Mouse (Mus musculus) embryonic facial prominence, embryonic 14.5 days (tissue): ENCODE measurements around the gene Sos1. TPM values are rescaled to one million over a fixed set of nuclear protein-coding genes. Genes with fewer than 3 reads are reported as not detected.
A peak's percentile ranks its signal among the peaks of the same experiment; 100 is the strongest.

Experiments
- ATAC-seq: fragments of 200-750 bp; cut with Nextera tagmentation; 2 replicates; pipeline ENCODE4 v1.8.0; 2017; ENCODE audit warnings: low read depth, moderate number of reproducible peaks, moderate TSS enrichment
- DNase-seq: peaks from one replicate; pipeline ENCODE4 v3.0.0-alpha.2; 2015; ENCODE audit warnings: low spot score
- H3K27ac ChIP-seq: fragments of 300-500 bp; sonication (generic); replicated peaks from 2 replicates; pipeline ENCODE4 v1.5.1; 2014; ENCODE audit warnings: low read depth, mild to moderate bottlenecking, low read length, moderate library complexity
- H3K27me3 ChIP-seq: fragments of 300-500 bp; sonication (generic); replicated peaks from 2 replicates; pipeline ENCODE4 v1.6.1; 2014; ENCODE audit warnings: low read length; ENCODE audit not compliant: control insufficient read depth, insufficient read depth
- H3K36me3 ChIP-seq: fragments of 300-500 bp; sonication (generic); 2 replicates; pipeline ENCODE4 v1.6.1; 2014; ENCODE audit warnings: low read length, mixed read lengths; ENCODE audit not compliant: control insufficient read depth, insufficient read depth
- H3K4me1 ChIP-seq: fragments of 300-500 bp; sonication (generic); 2 replicates; pipeline ENCODE4 v1.6.1; 2014; ENCODE audit warnings: antibody characterized with exemption, low read length; ENCODE audit not compliant: control insufficient read depth, insufficient read depth
- H3K4me2 ChIP-seq: fragments of 300-500 bp; sonication (generic); 2 replicates; pipeline ENCODE4 v1.6.1; 2014; ENCODE audit warnings: low read depth, mild to moderate bottlenecking, low read length, moderate library complexity, mixed read lengths
- H3K4me3 ChIP-seq: fragments of 300-500 bp; sonication (generic); 2 replicates; pipeline ENCODE4 v1.5.1; 2014; ENCODE audit warnings: low read depth, mild to moderate bottlenecking, low read length
- H3K9ac ChIP-seq: fragments of 300-500 bp; sonication (generic); 2 replicates; pipeline ENCODE4 v1.6.1; 2014; ENCODE audit warnings: low read depth, mild to moderate bottlenecking, low read length, moderate library complexity, mixed read lengths
- H3K9me3 ChIP-seq: fragments of 300-500 bp; sonication (generic); 2 replicates; pipeline ENCODE4 v1.6.1; 2016; ENCODE audit warnings: low read length; ENCODE audit not compliant: control insufficient read depth
- WGBS: fragments of 180-500 bp; shearing (Covaris S2); extraction: QIAGEN DNeasy Blood & Tissue Kit; methylation state at CpG from one replicate; pipeline ENCODE4 v1.1.7; 2014; 5-methylcytosine and 5-hydroxymethylcytosine counted together
- polyA plus RNA-seq: library from polyadenylated mRNA; unstranded; fragments of >200 nt; fragmentation: Nextera tagmentation; extraction: Ambion mirVana; gene quantifications from 2 replicates; pipeline ENCODE4 v1.2.1, GENCODE M21; 2014

Sos1 gene
- polyA plus RNA-seq, 1 experiment from 2014 or later: 8.3 TPM

DNA sequence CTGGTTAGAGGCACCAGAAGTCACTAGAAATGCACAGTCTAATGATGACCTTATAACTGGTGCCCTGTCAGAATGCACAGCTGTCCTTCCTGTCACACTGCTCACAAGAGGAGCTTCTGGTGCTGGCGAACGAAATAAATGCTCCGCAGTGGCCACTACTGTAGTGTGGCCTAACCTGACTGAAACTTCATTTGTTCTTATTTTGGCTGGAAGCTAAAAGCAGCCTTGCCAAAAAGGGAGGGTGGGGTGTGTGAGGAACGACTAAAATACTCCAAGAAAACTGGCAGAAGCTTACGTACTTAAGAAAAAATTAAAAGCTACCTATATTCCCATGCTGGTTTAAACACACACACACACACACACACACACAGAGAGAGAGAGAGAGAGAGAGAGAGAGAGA lies 53.4 kb downstream of the Sos1 start:
- no peak overlapping the region for H3K4me2 ChIP-seq
- 75% methylated on average over 5 of the region's 5 CpGs for WGBS
- H3K4me1 ChIP-seq: no peaks in the 10 kb centered on the region
- no peak overlapping the region for H3K4me3 ChIP-seq
- no peak overlapping the region for H3K9ac ChIP-seq
- DNase-seq (peak; percentile 30), ATAC-seq (no peak; the same call in 1 of the 2 replicates)
- H3K36me3 ChIP-seq: peaks cover 34% of the 10 kb centered on the region
- H3K27ac ChIP-seq: no peak overlapping the region
- no peaks in the 10 kb centered on the region for H3K27me3 ChIP-seq
- no peaks in the 10 kb centered on the region for H3K9me3 ChIP-seq

DNA sequence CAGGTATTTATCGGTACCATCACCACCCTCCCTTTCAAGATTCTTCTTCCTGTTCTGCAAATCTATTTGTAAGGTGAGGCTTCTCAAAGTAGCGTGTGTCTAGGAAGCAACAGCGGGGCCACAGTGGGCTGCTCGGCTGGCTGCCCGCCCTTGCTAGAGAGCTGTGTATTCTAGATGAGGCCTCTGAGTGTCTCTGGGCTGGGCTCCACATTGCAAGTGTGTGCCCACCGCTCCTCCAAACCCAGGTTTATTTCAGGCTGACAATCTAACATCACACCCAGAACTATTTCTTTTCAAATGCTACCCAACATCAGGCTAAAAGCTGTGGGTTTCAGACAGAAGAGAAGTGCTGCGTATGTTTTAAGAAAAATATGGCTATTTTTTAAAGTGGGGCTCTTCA lies 54.1 kb downstream of the Sos1 start:
- DNase-seq: no peak
- H3K27ac ChIP-seq: no peak overlapping the region
- 86% methylated on average over 7 of the region's 7 CpGs for WGBS
- no peaks in the 10 kb centered on the region for H3K9me3 ChIP-seq
- ATAC-seq: no peak
- no peaks in the 10 kb centered on the region for H3K4me1 ChIP-seq
- H3K36me3 ChIP-seq: peaks cover 31% of the 10 kb centered on the region
- H3K4me3 ChIP-seq: no peak overlapping the region
- H3K27me3 ChIP-seq: no peaks in the 10 kb centered on the region
- no peak overlapping the region for H3K9ac ChIP-seq
- H3K4me2 ChIP-seq: no peak overlapping the region

DNA sequence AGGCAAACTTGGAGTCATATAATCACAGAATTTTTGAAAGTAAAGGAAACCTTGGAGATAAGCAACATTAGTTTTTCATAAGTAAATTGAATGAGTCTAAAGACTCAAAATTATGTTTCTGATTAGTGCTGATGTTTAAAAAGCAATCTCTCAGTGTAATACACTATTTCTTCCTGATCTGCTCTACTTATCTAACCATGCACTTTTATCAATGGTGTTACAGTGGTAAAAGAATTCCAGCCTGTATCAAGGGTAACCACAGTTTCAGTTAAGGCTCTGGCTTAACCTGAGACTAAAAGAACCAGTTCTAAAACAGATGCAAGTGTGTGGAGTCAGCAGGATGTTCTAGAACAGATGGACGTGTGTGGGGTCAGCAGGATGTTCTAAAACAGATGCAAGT lies 59.3 kb downstream of the Sos1 start:
- H3K27me3 ChIP-seq: no peaks in the 10 kb centered on the region
- no peak overlapping the region for H3K4me3 ChIP-seq
- no peaks in the 10 kb centered on the region for H3K4me1 ChIP-seq
- H3K4me2 ChIP-seq: no peak overlapping the region
- no peak overlapping the region for H3K9ac ChIP-seq
- H3K36me3 ChIP-seq: peaks cover 53% of the 10 kb centered on the region
- 89% methylated on average over 1 of the region's 1 CpGs for WGBS
- no peaks in the 10 kb centered on the region for H3K9me3 ChIP-seq
- ATAC-seq (no peak), DNase-seq (no peak)
- H3K27ac ChIP-seq: no peak overlapping the region

DNA sequence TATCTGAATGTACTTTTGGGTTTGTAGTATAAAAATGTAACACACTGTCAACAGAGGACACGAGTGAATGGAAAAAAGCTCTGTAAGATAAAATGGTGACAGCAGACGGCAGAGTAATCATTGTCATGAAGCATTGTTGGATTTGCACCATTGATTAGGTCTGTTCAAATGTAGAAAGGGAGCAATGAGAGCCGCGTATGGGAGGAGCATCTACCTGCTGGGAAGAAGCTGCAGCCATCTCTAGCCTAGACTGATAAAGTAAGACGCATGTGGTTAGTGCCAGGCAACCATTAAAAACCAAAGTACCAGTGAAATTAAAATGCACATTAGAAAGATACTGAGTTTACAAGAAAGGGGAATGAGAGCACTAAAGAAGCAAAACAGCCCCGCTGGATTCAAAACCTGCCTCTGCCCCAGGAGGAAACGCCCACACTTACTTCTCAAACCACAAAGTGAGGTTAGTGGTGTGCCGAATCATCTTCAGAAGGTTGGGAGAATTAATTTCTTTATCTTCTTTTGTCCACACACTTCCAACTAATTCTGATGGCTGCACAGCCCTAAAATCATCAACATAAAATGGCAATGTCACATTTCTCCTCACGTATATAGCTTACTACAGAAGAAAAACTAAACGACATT lies 61.6 kb downstream of the Sos1 start:
- ATAC-seq (no peak), DNase-seq (no peak)
- Histone ChIP-seq H3K36me3 (peaks cover 72% of the 10 kb centered on the region), H3K4me2 (no peak overlapping the region), H3K27ac (no peak overlapping the region), H3K4me3 (no peak overlapping the region), H3K9ac (no peak overlapping the region), H3K4me1 (no peaks in the 10 kb centered on the region), H3K27me3 (no peaks in the 10 kb centered on the region), H3K9me3 (no peaks in the 10 kb centered on the region)
- 89% methylated on average over 10 of the region's 10 CpGs for WGBS

DNA sequence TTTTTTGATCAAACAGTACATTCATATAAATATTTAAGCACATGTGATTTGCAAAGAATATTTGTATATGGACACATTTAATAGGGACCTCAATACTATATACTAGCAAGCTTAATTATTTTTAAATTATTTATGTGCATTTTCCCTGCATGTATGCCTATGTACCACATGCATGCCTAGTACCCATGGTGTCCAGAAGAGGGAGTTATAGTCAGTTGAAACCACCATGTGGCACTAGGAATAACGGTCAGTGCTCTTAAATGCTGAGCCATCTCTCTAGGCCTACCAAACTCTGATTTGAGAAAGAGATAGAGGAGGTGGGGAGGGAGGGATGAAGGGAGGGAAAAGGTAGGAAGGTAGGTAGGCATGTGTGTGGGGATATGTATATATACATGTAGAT lies 69.1 kb downstream of the Sos1 start:
- 84% methylated on average over 1 of the region's 1 CpGs for WGBS
- H3K36me3 ChIP-seq: peaks cover 85% of the 10 kb centered on the region

DNA sequence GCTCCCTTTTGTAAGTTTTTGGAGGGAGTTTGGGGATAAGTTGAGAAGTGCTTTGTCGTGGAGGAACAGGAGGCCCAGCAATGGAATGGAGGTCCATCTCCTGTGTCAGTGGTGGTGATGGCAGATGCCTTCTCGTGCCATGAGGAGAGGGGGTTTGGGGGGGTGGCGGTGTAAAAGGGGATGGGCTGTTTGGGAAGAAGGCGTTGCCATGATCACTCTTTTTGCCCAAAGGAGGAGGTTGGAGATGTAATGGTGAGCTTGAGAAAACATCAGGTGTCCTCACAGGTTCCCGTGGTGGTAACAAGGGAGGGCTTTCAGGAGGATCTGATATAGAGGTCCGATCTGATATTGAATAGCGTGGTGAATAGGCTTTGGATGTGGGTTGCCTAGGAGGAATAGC lies 82.0 kb downstream of the Sos1 start:
- H3K9me3 ChIP-seq: no peaks in the 10 kb centered on the region
- H3K36me3 ChIP-seq: peaks cover 42% of the 10 kb centered on the region
- no peak overlapping the region for H3K4me2 ChIP-seq
- no peaks in the 10 kb centered on the region for H3K4me1 ChIP-seq
- no peaks in the 10 kb centered on the region for H3K27me3 ChIP-seq
- no peak overlapping the region for H3K4me3 ChIP-seq
- DNase-seq: no peak
- no peak overlapping the region for H3K9ac ChIP-seq
- H3K27ac ChIP-seq: no peak overlapping the region
- ATAC-seq: no peak
- whole genome bisulfite sequencing: 94% methylated on average over 7 of the region's 7 CpGs

More for the DNA sequence above, 69.1 kb downstream of the Sos1 start:
- DNase-seq (no peak), ATAC-seq (no peak)
- H3K9ac ChIP-seq: no peak overlapping the region
- H3K27me3 ChIP-seq: no peaks in the 10 kb centered on the region
- no peaks in the 10 kb centered on the region for H3K9me3 ChIP-seq
- H3K4me3 ChIP-seq: no peak overlapping the region
- H3K27ac ChIP-seq: no peak overlapping the region
- no peaks in the 10 kb centered on the region for H3K4me1 ChIP-seq
- no peak overlapping the region for H3K4me2 ChIP-seq

DNA sequence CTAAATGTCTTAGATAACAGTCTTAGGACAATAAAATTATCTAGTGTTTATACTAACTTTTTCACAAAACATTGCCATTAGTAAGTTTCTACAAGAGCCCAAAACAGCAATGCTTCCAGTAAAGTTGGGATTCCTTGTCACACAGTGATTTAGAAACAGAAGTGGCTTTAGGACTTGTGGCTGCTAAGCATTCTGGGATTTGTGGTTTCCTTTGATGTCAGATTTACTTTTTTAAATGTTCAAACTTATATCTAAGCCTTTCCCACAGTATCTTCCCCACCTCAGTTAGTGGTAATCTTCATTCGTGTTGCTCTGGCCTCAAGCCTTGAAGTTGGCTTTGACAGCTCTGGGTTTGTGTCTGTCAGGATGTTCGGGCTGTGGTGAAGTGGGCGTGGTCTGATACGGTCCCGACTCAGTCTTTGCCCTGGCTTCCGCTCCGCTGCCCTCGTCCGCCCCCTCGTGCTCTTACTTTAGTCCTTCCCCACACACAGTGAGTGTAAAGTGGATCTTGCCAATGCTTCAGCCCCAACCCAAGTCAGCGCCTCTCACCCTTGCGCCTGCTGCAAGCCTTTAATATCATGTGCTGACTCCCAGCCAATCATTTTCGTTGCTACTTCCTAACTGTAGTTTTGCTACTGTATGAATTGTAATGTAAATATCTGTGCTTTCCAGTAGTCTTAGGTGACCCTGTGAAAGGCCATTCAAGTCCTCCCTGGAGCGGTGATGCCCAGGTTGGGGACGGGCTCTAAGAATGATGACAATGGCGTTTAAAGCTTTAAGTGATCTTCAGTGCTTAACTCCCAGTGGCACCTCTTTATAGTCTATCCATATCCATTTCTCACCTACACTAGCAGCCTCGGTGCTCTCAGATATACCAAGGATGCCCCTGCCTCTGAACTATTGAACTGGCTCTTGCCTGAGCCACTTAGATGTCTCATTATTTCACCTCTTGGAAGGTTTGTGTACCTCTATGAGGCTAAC lies 88.5 kb downstream of the Sos1 start:
- peak; percentile 88 for ATAC-seq
- 0 out of 2 replicates have a peak, but pooled peaks cover 3% of the 10 kb centered on the region for H3K36me3 ChIP-seq
- H3K4me3 ChIP-seq: peak overlapping the region; percentile 44
- H3K9me3 ChIP-seq: no peaks in the 10 kb centered on the region
- peak overlapping the region; percentile 69 for H3K4me2 ChIP-seq
- DNase-seq: peak; percentile 80
- H3K9ac ChIP-seq: peak overlapping the region; percentile 60
- H3K4me1 ChIP-seq: no peaks in the 10 kb centered on the region; the same call in 1 of the 2 replicates
- 12% methylated on average over 17 of the region's 17 CpGs for WGBS
- no peaks in the 10 kb centered on the region for H3K27me3 ChIP-seq
- no peak overlapping the region for H3K27ac ChIP-seq

DNA sequence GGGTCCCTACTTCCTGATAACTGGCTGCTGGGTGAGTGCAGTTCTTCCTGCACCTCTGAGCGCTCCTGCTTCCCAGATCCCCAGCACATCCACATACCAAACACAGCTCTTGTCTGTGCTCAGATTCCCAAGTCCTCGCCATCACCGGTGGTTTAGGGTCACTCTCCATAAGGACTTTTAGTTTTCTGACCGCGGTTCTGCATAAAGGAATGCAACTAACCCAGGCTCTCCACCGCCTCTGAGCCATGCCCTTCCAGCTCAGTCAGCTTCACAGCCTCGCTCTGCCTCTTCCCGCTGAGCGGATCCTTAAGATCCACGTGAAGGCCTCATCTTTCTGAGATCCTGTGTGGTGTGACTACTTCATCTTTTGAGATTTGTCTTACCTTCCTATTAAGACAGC lies 90.2 kb downstream of the Sos1 start:
- DNase-seq: no peak
- Histone ChIP-seq H3K36me3 (no peaks in the 10 kb centered on the region), H3K4me2 (no peak overlapping the region), H3K27me3 (no peaks in the 10 kb centered on the region), H3K4me1 (no peaks in the 10 kb centered on the region; the same call in 1 of the 2 replicates), H3K4me3 (no peak overlapping the region), H3K27ac (no peak overlapping the region), H3K9me3 (no peaks in the 10 kb centered on the region), H3K9ac (no peak overlapping the region)
- WGBS: 64% methylated on average over 10 of the region's 10 CpGs
- no peak for ATAC-seq
